Mouse (Mus musculus) kidney, postnatal 4 days (tissue): Measurements from ENCODE around the gene Kcnh3.
A peak's percentile ranks its signal among the peaks of the same experiment; 100 is the strongest.

Source experiments
- DNase-seq, 2 experiments: peaks; one replicate each; pipeline ENCODE4 v3.0.0; 2021; ENCODE audit warnings: mixed read lengths in 2 of 2

The Kcnh3 gene

GRCm38 (mm10) chr15:99224208-99224911 is at the start of gene Kcnh3:
Gene Kcnh3 (plus strand): TSS chr15:99224861.
- DNase-seq = peak; percentile 69 to 77

- no peak for DNase-seq
Observed at GRCm38 (mm10) chr15:99179639-99180038, 45.0 kb upstream of the Kcnh3 start.

- no peak for DNase-seq
Observed at GRCm38 (mm10) chr15:99184217-99184914, 40.3 kb upstream of the Kcnh3 start.

GRCm38 (mm10) chr15:99194358-99194757 is 30.3 kb upstream of the Kcnh3 start:
- DNase-seq = no peak

- no peak for DNase-seq
Observed at GRCm38 (mm10) chr15:99195043-99195442, 29.6 kb upstream of the Kcnh3 start.

GRCm38 (mm10) chr15:99198761-99199160 is 25.9 kb upstream of the Kcnh3 start:
- peak; percentile 75 for DNase-seq

GRCm38 (mm10) chr15:99205959-99206358 is 18.7 kb upstream of the Kcnh3 start:
- no peak for DNase-seq

GRCm38 (mm10) chr15:99213183-99213582 is 11.5 kb upstream of the Kcnh3 start:
- DNase-seq = no peak

GRCm38 (mm10) chr15:99214941-99215340 is 9.7 kb upstream of the Kcnh3 start:
- peak; percentile 24 to 53 for DNase-seq

GRCm38 (mm10) chr15:99215741-99216463 is 8.8 kb upstream of the Kcnh3 start:
- no peak for DNase-seq

- DNase-seq = no peak
Observed at GRCm38 (mm10) chr15:99217630-99218029, 7.0 kb upstream of the Kcnh3 start.

- DNase-seq = no peak
Observed at GRCm38 (mm10) chr15:99221315-99221952, 3.2 kb upstream of the Kcnh3 start.

- DNase-seq = no peak
Observed at GRCm38 (mm10) chr15:99222794-99223584, 1.7 kb upstream of the Kcnh3 start.

GRCm38 (mm10) chr15:99223585-99224207 is 965 bp upstream of the Kcnh3 start:
- DNase-seq = peak; percentile 58 to 61

GRCm38 (mm10) chr15:99225081-99225810 is 585 bp downstream of the Kcnh3 start:
- peak; percentile 39 to 68 for DNase-seq

GRCm38 (mm10) chr15:99226090-99226489 is 1.4 kb downstream of the Kcnh3 start:
- DNase-seq = no peak

GRCm38 (mm10) chr15:99231998-99232397 is 7.3 kb downstream of the Kcnh3 start:
- DNase-seq = no peak

- no peak for DNase-seq
Observed at GRCm38 (mm10) chr15:99233719-99234118, 9.1 kb downstream of the Kcnh3 start.

GRCm38 (mm10) chr15:99234326-99235010 is 9.8 kb downstream of the Kcnh3 start:
- DNase-seq = no peak

GRCm38 (mm10) chr15:99238006-99238405 is 13.3 kb downstream of the Kcnh3 start:
- DNase-seq = no peak
